Mouse (Mus musculus) kidney, adult 2 months (tissue): ENCODE data around the gene Scrn3.

Source experiments
- CTCF ChIP-seq: fragments of 200-500 bp; conservative IDR thresholded peaks from 2 replicates; pipeline ENCODE4 v1.5.1; 2011; ENCODE audit warnings: low read depth, mild to moderate bottlenecking, control low read depth, low read length, moderate library complexity, mixed read lengths; ENCODE audit not compliant: insufficient read depth, insufficient read length
- POLR2A ChIP-seq: fragments of 200-500 bp; IDR thresholded peaks from one replicate; pipeline ENCODE4 v1.6.1; 2011; ENCODE audit warnings: low read depth, low read length, control low read depth

DNA sequence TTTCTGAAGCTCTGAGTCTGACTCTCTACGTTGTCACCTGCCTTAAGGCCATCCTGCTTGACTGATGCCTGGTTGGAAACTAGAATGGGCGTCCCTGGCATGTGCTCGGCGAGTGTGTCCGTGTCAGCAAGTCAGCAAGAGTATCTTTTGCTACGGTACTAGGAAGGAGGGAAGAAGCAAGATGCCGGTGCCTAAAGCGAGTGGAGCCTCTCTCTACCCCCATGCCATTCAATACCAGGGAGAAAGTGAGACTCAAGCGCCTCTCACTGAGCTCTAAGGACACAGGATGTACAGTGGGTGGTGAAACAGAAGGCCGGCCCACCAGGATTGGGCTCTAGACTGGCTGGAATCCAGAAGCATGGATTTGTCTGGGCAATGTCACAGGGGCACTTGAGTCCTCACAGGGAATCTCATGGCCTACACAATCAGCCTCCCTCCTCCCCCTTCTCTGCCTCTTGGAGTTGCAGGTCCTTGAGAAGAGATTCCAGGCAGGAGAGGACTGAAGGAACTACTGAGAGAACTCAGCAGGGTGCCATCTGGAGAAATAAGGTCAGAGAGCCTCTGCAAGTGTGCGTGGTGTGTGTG, 47.7 kb upstream of the Scrn3 start:
- TF ChIP-seq CTCF (no peak), POLR2A (no peak)
